Mouse (Mus musculus): ENCODE results near the gene Stx8.

Stx8 gene

GRCm38 (mm10) chr11:68223143-68223542 is 257.1 kb downstream of the Stx8 start:
- DNase-seq (ENCODE audit: low spot score in 2 of 2) = no peak

- no peak for DNase-seq (ENCODE audit: low spot score in 2 of 2)
These were observed 260.7 kb downstream of the Stx8 start for GRCm38 (mm10) chr11:68226654-68227057.

- no peak for DNase-seq (ENCODE audit: low spot score in 2 of 2)
These were observed 261.8 kb downstream of the Stx8 start for GRCm38 (mm10) chr11:68227837-68228236.

- DNase-seq (ENCODE audit: low spot score in 2 of 2) = no peak
These were observed 263.1 kb downstream of the Stx8 start for GRCm38 (mm10) chr11:68228941-68229665.

GRCm38 (mm10) chr11:68231558-68231957 is 265.6 kb downstream of the Stx8 start:
- no peak for DNase-seq (ENCODE audit: low spot score in 2 of 2)

GRCm38 (mm10) chr11:68233469-68233965 is 267.5 kb downstream of the Stx8 start:
- peak in 1 of 2 experiments; percentile 74 for DNase-seq (ENCODE audit: low spot score in 2 of 2)

- DNase-seq (ENCODE audit: low spot score in 2 of 2) = no peak
These were observed 273.8 kb downstream of the Stx8 start for GRCm38 (mm10) chr11:68239756-68240155.

- DNase-seq (ENCODE audit: low spot score in 2 of 2) = peak in 1 of 2 experiments; percentile 44
These were observed 278.4 kb downstream of the Stx8 start for GRCm38 (mm10) chr11:68244254-68244991.

GRCm38 (mm10) chr11:68244992-68245261 is 278.9 kb downstream of the Stx8 start:
- DNase-seq (ENCODE audit: low spot score in 2 of 2) = no peak

- no peak for DNase-seq (ENCODE audit: low spot score in 2 of 2)
These were observed 281.9 kb downstream of the Stx8 start for GRCm38 (mm10) chr11:68247897-68248296.

GRCm38 (mm10) chr11:68250106-68250505 is 284.1 kb downstream of the Stx8 start:
- no peak for DNase-seq (ENCODE audit: low spot score in 2 of 2)

- no peak for DNase-seq (ENCODE audit: low spot score in 2 of 2)
These were observed 287.5 kb downstream of the Stx8 start for GRCm38 (mm10) chr11:68253531-68253930.

All from cerebellum, postnatal 4 days (tissue).